ENCODE assay signal across 8 mouse cellular contexts in the genomic region with DNA sequence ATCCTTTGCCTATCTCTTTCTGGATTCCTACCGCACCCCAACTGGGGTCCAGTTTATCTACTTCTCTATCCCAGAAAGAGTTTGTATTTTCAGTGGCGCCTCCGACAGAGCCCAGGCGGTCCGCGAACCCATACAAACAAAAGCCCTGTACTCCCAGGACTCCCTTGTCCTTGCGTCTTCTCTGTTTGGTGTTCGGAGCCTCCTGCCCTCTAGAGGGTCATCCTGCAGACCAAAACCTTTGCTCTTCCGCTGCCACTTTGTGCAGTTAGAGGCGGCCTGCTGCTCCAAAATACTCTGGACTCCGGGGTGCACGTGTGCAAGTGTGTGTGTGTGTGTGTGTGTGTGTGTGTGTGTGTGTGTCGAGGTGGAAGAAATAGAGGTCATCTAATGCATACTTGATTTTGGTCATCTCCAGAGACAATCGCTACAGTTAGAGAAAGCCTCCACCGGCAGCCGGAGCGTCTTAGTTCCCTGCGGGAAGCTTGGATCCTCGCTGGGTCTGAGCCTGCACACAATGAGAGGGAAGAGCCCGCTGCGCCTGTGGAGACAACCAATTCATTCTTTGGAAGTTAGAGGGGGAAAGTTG. TPM values are rescaled to one million over a fixed set of nuclear protein-coding genes. Genes with fewer than 3 reads are reported as not detected.
DNase-seq lines count a peak whose midpoint lies in the region; ATAC-seq and TF ChIP-seq lines count a peak whose summit lies in the region.

No protein-coding gene starts in this region.

- H3K27ac ChIP-seq in layer of hippocampus, adult 2 months, result peak overlapping the region; percentile 87; the same call in 1 of the 2 replicates
- H3K27ac ChIP-seq in forebrain, embryonic 15.5 days (replicated peaks), result no peak overlapping the region
- H3K27ac ChIP-seq in lung, embryonic 16.5 days (ENCODE audit: low read length), result peak overlapping the region; percentile 96
- peak overlapping the region; percentile 89; the same call in 1 of the 2 replicates for H3K27ac ChIP-seq in stomach, embryonic 16.5 days (ENCODE audit: low read length)

- 2% methylated on average over 21 of the region's 21 CpGs for WGBS in forebrain, embryonic 15.5 days
- WGBS in lung, embryonic 16.5 days, result under 1% methylated on average over 21 of the region's 21 CpGs
- WGBS in stomach, embryonic 16.5 days, result 1% methylated on average over 21 of the region's 21 CpGs

- no peaks in the 10 kb centered on the region for H3K36me3 ChIP-seq in forebrain, embryonic 15.5 days
- no peaks in the 10 kb centered on the region for H3K36me3 ChIP-seq in lung, embryonic 16.5 days (ENCODE audit: control insufficient read depth, insufficient read depth, low read length)
- no peaks in the 10 kb centered on the region for H3K36me3 ChIP-seq in stomach, embryonic 16.5 days (ENCODE audit: control insufficient read depth, insufficient read depth, low read length)

- peaks cover 4% of the 10 kb centered on the region; the same call in 1 of the 2 replicates for H3K9me3 ChIP-seq in forebrain, embryonic 15.5 days
- no peaks in the 10 kb centered on the region for H3K9me3 ChIP-seq in lung, embryonic 16.5 days (ENCODE audit: control insufficient read depth, low read length)
- no peaks in the 10 kb centered on the region for H3K9me3 ChIP-seq in stomach, embryonic 16.5 days (replicated peaks; ENCODE audit: control insufficient read depth, low read length)

- no peak for ATAC-seq in forebrain, embryonic 15.5 days (replicated peaks)
- 0 out of 2 replicates have a peak, but pooled peaks have one; percentile 11 for ATAC-seq in lung, embryonic 16.5 days (ENCODE audit: low read depth)
- no peak for ATAC-seq in stomach, embryonic 16.5 days (ENCODE audit: insufficient read depth, low FRiP score)

- peaks cover 15% of the 10 kb centered on the region for H3K4me1 ChIP-seq in forebrain, embryonic 15.5 days
- peaks cover 29% of the 10 kb centered on the region for H3K4me1 ChIP-seq in lung, embryonic 16.5 days (replicated peaks; ENCODE audit: control insufficient read depth, insufficient read depth, low read length)
- H3K4me1 ChIP-seq in stomach, embryonic 16.5 days (ENCODE audit: control insufficient read depth, insufficient read depth, low read length), result peaks cover 15% of the 10 kb centered on the region

- H3K4me3 ChIP-seq in layer of hippocampus, adult 2 months, result peak overlapping the region; percentile 76
- peak overlapping the region; percentile 51 for H3K4me3 ChIP-seq in forebrain, embryonic 15.5 days
- H3K4me3 ChIP-seq in lung, embryonic 16.5 days (ENCODE audit: low read length), result peak overlapping the region; percentile 67
- H3K4me3 ChIP-seq in stomach, embryonic 16.5 days (replicated peaks; ENCODE audit: low read length), result peak overlapping the region; percentile 66

- no peak for DNase-seq in layer of hippocampus, adult 2 months (ENCODE audit: low spot score in 2 of 2)
- DNase-seq in layer of hippocampus, adult 9-11 months, result no peak
- peak; percentile 19 to 39 for DNase-seq in adrenal gland, postnatal 36 days
- peak; percentile 40 for DNase-seq in kidney, adult 18-20 months
- DNase-seq in spleen, adult 18-20 months, result no peak

- peak overlapping the region; percentile 30; the same call in 1 of the 2 replicates for H3K9ac ChIP-seq in forebrain, embryonic 15.5 days (replicated peaks)
- H3K9ac ChIP-seq in lung, embryonic 16.5 days (ENCODE audit: low read length), result peak overlapping the region; percentile 78
- H3K9ac ChIP-seq in stomach, embryonic 16.5 days (ENCODE audit: low read length), result peak overlapping the region; percentile 86

- TF ChIP-seq CTCF in layer of hippocampus, adult 2 months (conservative IDR thresholded peaks at IDR 0.05), result no peak

- H3K4me2 ChIP-seq in forebrain, embryonic 15.5 days (replicated peaks), result peak overlapping the region; percentile 98
- H3K4me2 ChIP-seq in lung, embryonic 16.5 days (ENCODE audit: low read depth, low read length), result peak overlapping the region; percentile 54
- H3K4me2 ChIP-seq in stomach, embryonic 16.5 days (ENCODE audit: low read depth, low read length), result peak overlapping the region; percentile 71

- peaks cover 19% of the 10 kb centered on the region for H3K27me3 ChIP-seq in forebrain, embryonic 15.5 days
- H3K27me3 ChIP-seq in lung, embryonic 16.5 days (ENCODE audit: control insufficient read depth, insufficient read depth, low read depth, low read length), result no peaks in the 10 kb centered on the region
- H3K27me3 ChIP-seq in stomach, embryonic 16.5 days (ENCODE audit: control insufficient read depth, insufficient read depth, low read length), result no peaks in the 10 kb centered on the region

RNA-seq across cellular contexts. Expression of gene Ror1, which starts 1.1 kb away (rescaled TPM):
- 1 to 10 TPM; 6.1 to 7.0 TPM for total RNA-seq in layer of hippocampus, adult 2 months (2021)
- 1 to 10 TPM; 4.8 to 6.8 TPM for total RNA-seq in adrenal gland, postnatal 36 days (2021)
- polyA plus RNA-seq in forebrain, embryonic 15.5 days (2015; fragmentation: Nextera tagmentation; extraction: Ambion mirVana), result 0.76 and 0.97 TPM in 2 replicates
- 11.7 and 13.0 TPM in 2 replicates for polyA plus RNA-seq in lung, embryonic 16.5 days (2015; fragmentation: Nextera tagmentation; extraction: Ambion mirVana)
- 5.5 and 6.4 TPM in 2 replicates for polyA plus RNA-seq in stomach, embryonic 16.5 days (2015; fragmentation: Nextera tagmentation; extraction: Ambion mirVana)

Comparison
In these comparisons a context has a peak if more than half of its experiments do, and no peak if none do; other contexts are left out.
1. DNase-seq: peak in adrenal gland, postnatal 36 days (2 of 2) and kidney, adult 18-20 months (single experiment); none in layer of hippocampus, adult 2 months (0 of 2), layer of hippocampus, adult 9-11 months (single experiment) and spleen, adult 18-20 months (0 of 2).
2. H3K9ac ChIP-seq: peak in every context shown above with its lines; median percentile 86 in stomach, embryonic 16.5 days; 78 in lung, embryonic 16.5 days; 30 in forebrain, embryonic 15.5 days.
3. Peak in every context shown above with its lines, with median percentiles within 50 percentile points of each other: H3K4me3 ChIP-seq and H3K4me2 ChIP-seq.